Mouse (Mus musculus) megakaryocyte, embryonic 14.5 days (primary cell): ENCODE data around the gene Syt16.

Experiments
- FLI1 ChIP-seq: IDR thresholded peaks from 2 replicates; pipeline ENCODE4 v1.6.1; 2012; ENCODE audit warnings: low read length, inconsistent platforms, mixed read lengths
- GATA1 ChIP-seq: IDR thresholded peaks from 3 replicates; pipeline ENCODE4 v1.6.1; 2012; ENCODE audit warnings: mixed read lengths, low read length, inconsistent platforms, borderline replicate concordance

DNA sequence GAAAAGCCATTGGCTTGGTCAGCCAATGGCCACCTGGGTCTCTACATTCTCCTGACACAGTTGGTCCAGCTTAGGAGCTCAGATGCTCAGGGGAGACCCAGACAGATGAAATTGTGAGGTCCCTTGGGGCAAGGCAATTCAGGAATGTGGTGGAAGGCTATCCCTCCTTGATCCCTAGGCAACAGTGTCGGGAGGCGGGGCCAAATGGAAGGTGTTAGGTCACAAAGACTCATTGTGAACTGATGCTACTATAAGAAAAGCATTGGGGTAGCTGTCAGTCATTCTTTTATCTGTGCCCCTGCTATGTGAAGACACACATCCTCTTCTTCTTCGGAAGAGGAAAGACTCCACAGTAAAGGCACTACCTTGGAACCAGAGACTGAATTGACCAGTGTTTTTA lies 315.1 kb downstream of the Syt16 start:
- TF ChIP-seq FLI1 (no peak), GATA1 (no peak)
